15 mouse cellular contexts compared by ENCODE assay signal in the genomic region with DNA sequence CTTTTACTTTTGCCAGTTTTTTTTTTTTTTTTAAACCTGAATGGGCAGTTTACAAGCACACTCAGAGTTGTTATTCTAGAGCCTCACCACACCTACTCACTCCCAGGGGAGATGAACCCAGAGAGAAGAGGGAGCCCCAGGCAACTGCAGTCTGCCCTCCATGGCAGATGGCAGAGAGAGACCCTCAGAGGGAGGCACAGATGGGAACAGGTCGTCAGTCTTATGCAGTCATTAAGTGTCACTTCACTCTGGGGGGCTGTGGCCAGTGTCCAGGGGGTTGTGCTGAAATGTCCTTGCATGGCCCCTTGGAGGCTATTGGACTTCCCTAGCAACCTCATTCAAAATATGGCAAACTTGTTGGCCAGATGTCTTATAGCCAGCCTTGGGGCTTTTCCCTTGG.
DNase-seq lines count a peak whose midpoint lies in the region; ATAC-seq and TF ChIP-seq lines count a peak whose summit lies in the region.
"Had no signal": no experiment of that assay in that cellular context is flagged by ENCODE, and none has a peak within 500 bp of the region (broad histone marks: within the 10 kb centered on the region; RNA-seq: fewer than 3 reads in every experiment).

No protein-coding gene starts in this region.

- peak; percentile 43 for DNase-seq in neural tube, embryonic 11.5 days (ENCODE audit: low spot score)
- DNase-seq in neural tube, embryonic 10.5 days (ENCODE audit: extremely low spot score, low spot score), result no peak
- DNase-seq in forebrain, postnatal 0 days, result no peak
- DNase-seq in midbrain, embryonic 11.5 days (ENCODE audit: low spot score, missing footprints), result peak; percentile 83
- no peak for DNase-seq in adrenal gland, adult 2 months
- DNase-seq in heart, adult 18-20 months, result no peak
- DNase-seq: cerebellum, adult 9-11 months; lung, postnatal 14 days; spleen, adult 18-20 months; thymus, postnatal 36 days had no signal

- H3K9ac ChIP-seq in neural tube, embryonic 11.5 days (ENCODE audit: low read length), result no peak overlapping the region
- H3K9ac ChIP-seq in forebrain, postnatal 0 days, result no peak overlapping the region
- H3K9ac ChIP-seq in midbrain, embryonic 11.5 days (ENCODE audit: low read length), result no peak overlapping the region
- H3K9ac ChIP-seq in neural tube, embryonic 15.5 days (replicated peaks), result no peak overlapping the region
- H3K9ac ChIP-seq: limb, embryonic 12.5 days; liver, embryonic 15.5 days had no signal

- 0% methylated on average over 1 of the region's 1 CpGs for WGBS in neural tube, embryonic 11.5 days
- 10% methylated on average over 1 of the region's 1 CpGs for WGBS in forebrain, postnatal 0 days
- WGBS in midbrain, embryonic 11.5 days, result 52% methylated on average over 1 of the region's 1 CpGs
- WGBS in neural tube, embryonic 15.5 days, result 5% methylated on average over 1 of the region's 1 CpGs

- H3K36me3 ChIP-seq in neural tube, embryonic 11.5 days (ENCODE audit: control insufficient read depth, insufficient read depth, low read length), result no peaks in the 10 kb centered on the region
- H3K36me3 ChIP-seq in forebrain, postnatal 0 days (ENCODE audit: insufficient read depth), result no peaks in the 10 kb centered on the region
- no peaks in the 10 kb centered on the region for H3K36me3 ChIP-seq in midbrain, embryonic 11.5 days (ENCODE audit: control insufficient read depth, insufficient read depth, low read length)
- H3K36me3 ChIP-seq in neural tube, embryonic 15.5 days, result no peaks in the 10 kb centered on the region
- H3K36me3 ChIP-seq: limb, embryonic 12.5 days; liver, embryonic 15.5 days had no signal

- no peak for TF ChIP-seq CTCF in forebrain, postnatal 0 days (IDR thresholded peaks at IDR 0.05; ENCODE audit: low read depth)

- H3K4me2 ChIP-seq in neural tube, embryonic 11.5 days (ENCODE audit: low read depth), result no peak overlapping the region
- no peak overlapping the region for H3K4me2 ChIP-seq in forebrain, postnatal 0 days (ENCODE audit: low read depth)
- no peak overlapping the region for H3K4me2 ChIP-seq in midbrain, embryonic 11.5 days
- H3K4me2 ChIP-seq in neural tube, embryonic 15.5 days, result no peak overlapping the region
- H3K4me2 ChIP-seq: limb, embryonic 12.5 days; liver, embryonic 15.5 days had no signal

- H3K27me3 ChIP-seq in neural tube, embryonic 11.5 days (ENCODE audit: control insufficient read depth, insufficient read depth, low read length), result peaks cover 3% of the 10 kb centered on the region
- no peaks in the 10 kb centered on the region for H3K27me3 ChIP-seq in forebrain, postnatal 0 days (ENCODE audit: insufficient read depth, low read length)
- no peaks in the 10 kb centered on the region; the same call in none of the 2 replicates for H3K27me3 ChIP-seq in midbrain, embryonic 11.5 days (ENCODE audit: control insufficient read depth, insufficient read depth, low read length)
- H3K27me3 ChIP-seq in neural tube, embryonic 15.5 days (replicated peaks), result peaks cover 8% of the 10 kb centered on the region; the same call in 1 of the 2 replicates
- H3K27me3 ChIP-seq: liver, embryonic 15.5 days had no signal

- H3K27ac ChIP-seq in neural tube, embryonic 11.5 days (ENCODE audit: low read depth, low read length), result no peak overlapping the region
- no peak overlapping the region for H3K27ac ChIP-seq in forebrain, postnatal 0 days (ENCODE audit: low read depth, low read length)
- no peak overlapping the region for H3K27ac ChIP-seq in midbrain, embryonic 11.5 days (ENCODE audit: low read depth, low read length)
- H3K27ac ChIP-seq in neural tube, embryonic 15.5 days (replicated peaks), result 0 out of 2 replicates have a peak overlapping the region, but pooled peaks have one; percentile 28
- H3K27ac ChIP-seq: limb, embryonic 12.5 days; liver, embryonic 15.5 days had no signal

- ATAC-seq in neural tube, embryonic 11.5 days (ENCODE audit: insufficient read depth, low FRiP score, low TSS enrichment), result peak; percentile 67; the same call in 1 of the 2 replicates
- ATAC-seq in forebrain, postnatal 0 days, result peak; percentile 32
- ATAC-seq in midbrain, embryonic 11.5 days (ENCODE audit: low FRiP score), result 0 out of 2 replicates have a peak, but pooled peaks have one; percentile 28
- ATAC-seq in neural tube, embryonic 15.5 days (ENCODE audit: low FRiP score), result no peak
- ATAC-seq: activated CD4-positive, CD25-positive, alpha-beta regulatory T cell, adult 4 months; intestine, embryonic 16.5 days had no signal

- peaks cover 12% of the 10 kb centered on the region for H3K4me1 ChIP-seq in neural tube, embryonic 11.5 days (ENCODE audit: control insufficient read depth, insufficient read depth, low read length)
- no peaks in the 10 kb centered on the region for H3K4me1 ChIP-seq in forebrain, postnatal 0 days (ENCODE audit: insufficient read depth)
- H3K4me1 ChIP-seq in midbrain, embryonic 11.5 days (ENCODE audit: control insufficient read depth, insufficient read depth, low read length), result peaks cover 7% of the 10 kb centered on the region
- H3K4me1 ChIP-seq in neural tube, embryonic 15.5 days, result peaks cover 17% of the 10 kb centered on the region
- H3K4me1 ChIP-seq: liver, embryonic 15.5 days had no signal

- no peaks in the 10 kb centered on the region for H3K9me3 ChIP-seq in neural tube, embryonic 11.5 days (ENCODE audit: control insufficient read depth, low read length)
- no peaks in the 10 kb centered on the region for H3K9me3 ChIP-seq in forebrain, postnatal 0 days (ENCODE audit: low read length)
- no peaks in the 10 kb centered on the region for H3K9me3 ChIP-seq in midbrain, embryonic 11.5 days (ENCODE audit: control insufficient read depth, low read length)
- H3K9me3 ChIP-seq in neural tube, embryonic 15.5 days (replicated peaks), result no peaks in the 10 kb centered on the region
- H3K9me3 ChIP-seq: limb, embryonic 12.5 days; liver, embryonic 15.5 days had no signal

- H3K4me3 ChIP-seq in neural tube, embryonic 11.5 days (ENCODE audit: low read depth, low read length), result no peak overlapping the region
- H3K4me3 ChIP-seq in forebrain, postnatal 0 days (ENCODE audit: low read depth, low read length), result no peak overlapping the region
- no peak overlapping the region for H3K4me3 ChIP-seq in midbrain, embryonic 11.5 days (ENCODE audit: low read depth, low read length)
- H3K4me3 ChIP-seq in neural tube, embryonic 15.5 days (replicated peaks), result no peak overlapping the region
- H3K4me3 ChIP-seq: limb, embryonic 12.5 days; liver, embryonic 15.5 days had no signal

Comparison
In these comparisons a context has a peak if more than half of its experiments do, and no peak if none do; other contexts are left out.
1. DNase-seq: peak in neural tube, embryonic 11.5 days (single experiment) and midbrain, embryonic 11.5 days (single experiment); none in neural tube, embryonic 10.5 days (single experiment), forebrain, postnatal 0 days (single experiment), adrenal gland, adult 2 months (single experiment) and heart, adult 18-20 months (0 of 2).